Mouse (Mus musculus): ENCODE data around the gene Spon1. TPM values are rescaled to one million over a fixed set of nuclear protein-coding genes. Genes with fewer than 3 reads are reported as not detected.

The Spon1 gene
- polyA plus RNA-seq, 1 experiment: 1.8 TPM

GRCm38 (mm10) chr7:113772135-113772534, 6.3 kb downstream of the Spon1 start:
- no peaks in the 10 kb centered on the region for H3K4me1 ChIP-seq (ENCODE audit: control insufficient read depth, insufficient read depth, low read length)
- peaks cover 3% of the 10 kb centered on the region for H3K9me3 ChIP-seq (replicated peaks; ENCODE audit: control insufficient read depth, insufficient read depth, low read length, poor library complexity, severe bottlenecking)
- H3K9ac ChIP-seq (ENCODE audit: low read depth, poor library complexity, severe bottlenecking): no peak overlapping the region
- TF ChIP-seq CTCF (IDR thresholded peaks at IDR 0.05; ENCODE audit: low read depth, low read length) (no peak), EP300 (IDR thresholded peaks at IDR 0.05; ENCODE audit: insufficient read depth, low read depth, low read length) (no peak), POLR2A (IDR thresholded peaks at IDR 0.05; ENCODE audit: insufficient read depth, low read length) (no peak)
- no peak overlapping the region for H3K27ac ChIP-seq (ENCODE audit: insufficient read depth, low read length)
- H3K36me3 ChIP-seq (ENCODE audit: control insufficient read depth, insufficient read depth, low read length, poor library complexity, severe bottlenecking): no peaks in the 10 kb centered on the region
- no peak overlapping the region for H3K4me3 ChIP-seq (ENCODE audit: low read depth, low read length)
- H3K27me3 ChIP-seq (ENCODE audit: control insufficient read depth, insufficient read depth, low read length, poor library complexity, severe bottlenecking): no peaks in the 10 kb centered on the region

- H3K4me1 ChIP-seq (ENCODE audit: control insufficient read depth, insufficient read depth, low read length): no peaks in the 10 kb centered on the region
- no peak for TF ChIP-seq EP300 (IDR thresholded peaks at IDR 0.05; ENCODE audit: insufficient read depth, low read depth, low read length)
- TF ChIP-seq POLR2A (IDR thresholded peaks at IDR 0.05; ENCODE audit: insufficient read depth, low read length): no peak
- TF ChIP-seq CTCF (IDR thresholded peaks at IDR 0.05; ENCODE audit: low read depth, low read length): no peak
- no peaks in the 10 kb centered on the region for H3K27me3 ChIP-seq (ENCODE audit: control insufficient read depth, insufficient read depth, low read length, poor library complexity, severe bottlenecking)
- no peak overlapping the region for H3K27ac ChIP-seq (ENCODE audit: insufficient read depth, low read length)
- peaks cover 3% of the 10 kb centered on the region for H3K9me3 ChIP-seq (replicated peaks; ENCODE audit: control insufficient read depth, insufficient read depth, low read length, poor library complexity, severe bottlenecking)
- no peaks in the 10 kb centered on the region for H3K36me3 ChIP-seq (ENCODE audit: control insufficient read depth, insufficient read depth, low read length, poor library complexity, severe bottlenecking)
- H3K4me3 ChIP-seq (ENCODE audit: low read depth, low read length): no peak overlapping the region
- no peak overlapping the region for H3K9ac ChIP-seq (ENCODE audit: low read depth, poor library complexity, severe bottlenecking)
Measured at GRCm38 (mm10) chr7:113773436-113773835, 7.6 kb downstream of the Spon1 start.

- H3K9ac ChIP-seq (ENCODE audit: low read depth, poor library complexity, severe bottlenecking): no peak overlapping the region
- peaks cover 3% of the 10 kb centered on the region for H3K9me3 ChIP-seq (replicated peaks; ENCODE audit: control insufficient read depth, insufficient read depth, low read length, poor library complexity, severe bottlenecking)
- H3K27ac ChIP-seq (ENCODE audit: insufficient read depth, low read length): no peak overlapping the region
- no peaks in the 10 kb centered on the region for H3K4me1 ChIP-seq (ENCODE audit: control insufficient read depth, insufficient read depth, low read length)
- no peaks in the 10 kb centered on the region for H3K27me3 ChIP-seq (ENCODE audit: control insufficient read depth, insufficient read depth, low read length, poor library complexity, severe bottlenecking)
- H3K36me3 ChIP-seq (ENCODE audit: control insufficient read depth, insufficient read depth, low read length, poor library complexity, severe bottlenecking): no peaks in the 10 kb centered on the region
- TF ChIP-seq CTCF (IDR thresholded peaks at IDR 0.05; ENCODE audit: low read depth, low read length) (peak; percentile 79), POLR2A (IDR thresholded peaks at IDR 0.05; ENCODE audit: insufficient read depth, low read length) (no peak), EP300 (IDR thresholded peaks at IDR 0.05; ENCODE audit: insufficient read depth, low read depth, low read length) (0 out of 2 replicates have a peak, but pooled peaks have one; percentile 45)
- no peak overlapping the region for H3K4me3 ChIP-seq (ENCODE audit: low read depth, low read length)
Measured at GRCm38 (mm10) chr7:113774039-113774438, 8.2 kb downstream of the Spon1 start.

- no peak for TF ChIP-seq POLR2A (IDR thresholded peaks at IDR 0.05; ENCODE audit: insufficient read depth, low read length)
- no peak for TF ChIP-seq EP300 (IDR thresholded peaks at IDR 0.05; ENCODE audit: insufficient read depth, low read depth, low read length)
- no peak for TF ChIP-seq CTCF (IDR thresholded peaks at IDR 0.05; ENCODE audit: low read depth, low read length)
- no peaks in the 10 kb centered on the region for H3K4me1 ChIP-seq (ENCODE audit: control insufficient read depth, insufficient read depth, low read length)
- H3K27ac ChIP-seq (ENCODE audit: insufficient read depth, low read length): no peak overlapping the region
- no peaks in the 10 kb centered on the region for H3K36me3 ChIP-seq (ENCODE audit: control insufficient read depth, insufficient read depth, low read length, poor library complexity, severe bottlenecking)
- H3K9me3 ChIP-seq (replicated peaks; ENCODE audit: control insufficient read depth, insufficient read depth, low read length, poor library complexity, severe bottlenecking): peaks cover 3% of the 10 kb centered on the region
- no peak overlapping the region for H3K9ac ChIP-seq (ENCODE audit: low read depth, poor library complexity, severe bottlenecking)
- no peaks in the 10 kb centered on the region for H3K27me3 ChIP-seq (ENCODE audit: control insufficient read depth, insufficient read depth, low read length, poor library complexity, severe bottlenecking)
- H3K4me3 ChIP-seq (ENCODE audit: low read depth, low read length): no peak overlapping the region
Measured at GRCm38 (mm10) chr7:113774906-113775305, 9.1 kb downstream of the Spon1 start.

- H3K4me3 ChIP-seq (ENCODE audit: low read depth, low read length): no peak overlapping the region
- no peak for TF ChIP-seq POLR2A (IDR thresholded peaks at IDR 0.05; ENCODE audit: insufficient read depth, low read length)
- no peak for TF ChIP-seq EP300 (IDR thresholded peaks at IDR 0.05; ENCODE audit: insufficient read depth, low read depth, low read length)
- no peak for TF ChIP-seq CTCF (IDR thresholded peaks at IDR 0.05; ENCODE audit: low read depth, low read length)
- no peaks in the 10 kb centered on the region for H3K9me3 ChIP-seq (replicated peaks; ENCODE audit: control insufficient read depth, insufficient read depth, low read length, poor library complexity, severe bottlenecking)
- H3K36me3 ChIP-seq (ENCODE audit: control insufficient read depth, insufficient read depth, low read length, poor library complexity, severe bottlenecking): no peaks in the 10 kb centered on the region
- no peaks in the 10 kb centered on the region for H3K27me3 ChIP-seq (ENCODE audit: control insufficient read depth, insufficient read depth, low read length, poor library complexity, severe bottlenecking)
- no peaks in the 10 kb centered on the region for H3K4me1 ChIP-seq (ENCODE audit: control insufficient read depth, insufficient read depth, low read length)
- no peak overlapping the region for H3K9ac ChIP-seq (ENCODE audit: low read depth, poor library complexity, severe bottlenecking)
- H3K27ac ChIP-seq (ENCODE audit: insufficient read depth, low read length): no peak overlapping the region
Measured at GRCm38 (mm10) chr7:113778546-113778945, 12.7 kb downstream of the Spon1 start.

- no peaks in the 10 kb centered on the region for H3K27me3 ChIP-seq (ENCODE audit: control insufficient read depth, insufficient read depth, low read length, poor library complexity, severe bottlenecking)
- H3K9ac ChIP-seq (ENCODE audit: low read depth, poor library complexity, severe bottlenecking): no peak overlapping the region
- H3K9me3 ChIP-seq (replicated peaks; ENCODE audit: control insufficient read depth, insufficient read depth, low read length, poor library complexity, severe bottlenecking): no peaks in the 10 kb centered on the region
- no peak overlapping the region for H3K4me3 ChIP-seq (ENCODE audit: low read depth, low read length)
- H3K36me3 ChIP-seq (ENCODE audit: control insufficient read depth, insufficient read depth, low read length, poor library complexity, severe bottlenecking): no peaks in the 10 kb centered on the region
- no peak for TF ChIP-seq EP300 (IDR thresholded peaks at IDR 0.05; ENCODE audit: insufficient read depth, low read depth, low read length)
- no peak for TF ChIP-seq CTCF (IDR thresholded peaks at IDR 0.05; ENCODE audit: low read depth, low read length)
- TF ChIP-seq POLR2A (IDR thresholded peaks at IDR 0.05; ENCODE audit: insufficient read depth, low read length): no peak
- H3K27ac ChIP-seq (ENCODE audit: insufficient read depth, low read length): no peak overlapping the region
- no peaks in the 10 kb centered on the region for H3K4me1 ChIP-seq (ENCODE audit: control insufficient read depth, insufficient read depth, low read length)
Measured at GRCm38 (mm10) chr7:113780286-113780685, 14.5 kb downstream of the Spon1 start.

All from ES-Bruce4 (cell line).